Mouse (Mus musculus) MEL (cell line): ENCODE measurements at regions not wholly inside any gene's neighbourhood (a gene's known extent, or its start where the extent isn't known, plus 50 kb on each side); places are given as distances from the start of the nearest gene placed in this dataset.

Source experiments
- DNase-seq: peaks from one replicate; pipeline ENCODE4 v3.0.0; 2011; ENCODE audit warnings: low read depth, low spot score
- H3K27ac ChIP-seq: 2 replicates; pipeline ENCODE4 v1.5.1; 2012; ENCODE audit warnings: low read depth, mild to moderate bottlenecking, control low read depth, low read length, moderate library complexity; ENCODE audit not compliant: control insufficient read depth
- H3K27me3 ChIP-seq, 2 experiments: fragments of 150-350 bp in 1 of 2; sonication (generic) in 1 of 2; 2 replicates each; pipeline ENCODE4 v1.6.1; 2012; ENCODE audit warnings: low read length in 2 of 2, mild to moderate bottlenecking in 2 of 2, improper control_type of control experiment in 1 of 2, moderate library complexity in 1 of 2; ENCODE audit not compliant: insufficient read depth in 2 of 2, control insufficient read depth in 1 of 2
- H3K36me3 ChIP-seq, 2 experiments: 2 replicates each; pipeline ENCODE4 v1.6.1; 2012 to 2014; ENCODE audit warnings: low read length in 2 of 2, improper control_type of control experiment in 1 of 2, inconsistent platforms in 1 of 2, mild to moderate bottlenecking in 1 of 2; ENCODE audit not compliant: insufficient read depth in 2 of 2, control insufficient read depth in 1 of 2
- H3K4me1 ChIP-seq, 2 experiments: fragments of 150-350 bp in 1 of 2; sonication (generic) in 1 of 2; 2 replicates each; pipeline ENCODE4 v1.6.1; 2012; ENCODE audit warnings: low read length in 2 of 2, improper control_type of control experiment in 1 of 2, mild to moderate bottlenecking in 1 of 2; ENCODE audit not compliant: insufficient read depth in 2 of 2, control insufficient read depth in 1 of 2
- H3K4me3 ChIP-seq, 2 experiments: fragments of 150-350 bp in 1 of 2; sonication (generic) in 1 of 2; 2 replicates each; pipeline ENCODE4 v1.5.1; 2012; ENCODE audit warnings: low read depth in 2 of 2, low read length in 2 of 2, mild to moderate bottlenecking in 2 of 2, moderate library complexity in 2 of 2, control low read depth in 1 of 2, improper control_type of control experiment in 1 of 2; ENCODE audit not compliant: control insufficient read depth in 1 of 2, insufficient read depth in 1 of 2
- H3K79me2 ChIP-seq: 2 replicates; pipeline ENCODE4 v1.6.1; 2012; ENCODE audit warnings: mild to moderate bottlenecking, low read length, moderate library complexity; ENCODE audit not compliant: control insufficient read depth, poor library complexity, insufficient read depth
- H3K9ac ChIP-seq: 2 replicates; pipeline ENCODE4 v1.6.1; 2012; ENCODE audit warnings: low read depth, mild to moderate bottlenecking, control low read depth, low read length, moderate library complexity; ENCODE audit not compliant: control insufficient read depth, poor library complexity, severe bottlenecking
- H3K9me3 ChIP-seq: fragments of 150-350 bp; sonication (generic); replicated peaks from 2 replicates; pipeline ENCODE4 v1.6.1; 2012; ENCODE audit warnings: mild to moderate bottlenecking, low read length, improper control_type of control experiment, moderate library complexity; ENCODE audit not compliant: insufficient read depth
- BHLHE40 ChIP-seq: IDR thresholded peaks from 2 replicates; pipeline ENCODE4 v1.6.1; 2012; ENCODE audit warnings: low read depth, mild to moderate bottlenecking, inconsistent platforms, low read length, improper control_type of control experiment, borderline replicate concordance
- CHD1 ChIP-seq: IDR thresholded peaks from 2 replicates; pipeline ENCODE4 v1.6.1; 2012; ENCODE audit warnings: low read depth, mild to moderate bottlenecking, inconsistent platforms, low read length, improper control_type of control experiment
- CHD2 ChIP-seq: IDR thresholded peaks from 2 replicates; pipeline ENCODE4 v1.6.1; 2011; ENCODE audit warnings: low read length, improper control_type of control experiment
- ELF1 ChIP-seq: IDR thresholded peaks from 2 replicates; pipeline ENCODE4 v1.6.1; 2014; ENCODE audit warnings: low read depth, mild to moderate bottlenecking, inconsistent platforms, low read length, improper control_type of control experiment, moderate library complexity
- EP300 ChIP-seq, 2 experiments: IDR thresholded peaks; 2 replicates each; pipeline ENCODE4 v1.6.1; 2011; ENCODE audit warnings: improper control_type of control experiment in 2 of 2, low read length in 2 of 2, low read depth in 1 of 2, mild to moderate bottlenecking in 1 of 2
- ETS1 ChIP-seq: IDR thresholded peaks from 2 replicates; pipeline ENCODE4 v1.6.1; 2012; ENCODE audit warnings: low read depth, mild to moderate bottlenecking, inconsistent platforms, low read length, improper control_type of control experiment, moderate library complexity
- GABPA ChIP-seq: IDR thresholded peaks from 2 replicates; pipeline ENCODE4 v1.6.1; 2012; ENCODE audit warnings: low read depth, mild to moderate bottlenecking, inconsistent platforms, low read length, improper control_type of control experiment, moderate library complexity
- GATA1 ChIP-seq: IDR thresholded peaks from 2 replicates; pipeline ENCODE4 v1.6.1; 2011; ENCODE audit warnings: low read depth, low read length, improper control_type of control experiment
- HCFC1 ChIP-seq: IDR thresholded peaks from 2 replicates; pipeline ENCODE4 v1.6.1; 2012; ENCODE audit warnings: low read depth, mild to moderate bottlenecking, inconsistent platforms, low read length, improper control_type of control experiment, moderate library complexity
- MAX ChIP-seq: IDR thresholded peaks from 2 replicates; pipeline ENCODE4 v1.6.1; 2011; ENCODE audit warnings: low read length, improper control_type of control experiment
- MEF2A ChIP-seq: IDR thresholded peaks from 2 replicates; pipeline ENCODE4 v1.6.1; 2014; ENCODE audit warnings: low read depth, mild to moderate bottlenecking, inconsistent platforms, low read length, improper control_type of control experiment; ENCODE audit not compliant: poor library complexity, insufficient replicate concordance, severe bottlenecking; ENCODE audit errors: extremely low read depth
- MXI1 ChIP-seq: IDR thresholded peaks from 2 replicates; pipeline ENCODE4 v1.6.1; 2011; ENCODE audit warnings: mild to moderate bottlenecking, low read depth, low read length, improper control_type of control experiment
- MYB ChIP-seq: IDR thresholded peaks from 2 replicates; pipeline ENCODE4 v1.6.1; 2011; ENCODE audit warnings: mild to moderate bottlenecking, low read depth, low read length, improper control_type of control experiment
- POLR2A ChIP-seq, 2 experiments: IDR thresholded peaks; 2 replicates each; pipeline ENCODE4 v1.6.1; 2011 to 2012; ENCODE audit warnings: low read length in 2 of 2, mild to moderate bottlenecking in 2 of 2, control low read depth in 1 of 2, improper control_type of control experiment in 1 of 2, low read depth in 1 of 2, moderate library complexity in 1 of 2; ENCODE audit not compliant: control insufficient read depth in 1 of 2, insufficient read depth in 1 of 2, poor library complexity in 1 of 2
- POLR2AphosphoS2 ChIP-seq: IDR thresholded peaks from 2 replicates; pipeline ENCODE4 v1.6.1; 2011; ENCODE audit warnings: low read length, improper control_type of control experiment
- POLR2AphosphoS5 ChIP-seq: IDR thresholded peaks from 2 replicates; pipeline ENCODE4 v1.6.1; 2012; ENCODE audit warnings: low read depth, borderline replicate concordance, mild to moderate bottlenecking, inconsistent platforms, low read length, moderate library complexity, mixed read lengths
- RAD21 ChIP-seq: IDR thresholded peaks from 2 replicates; pipeline ENCODE4 v1.6.1; 2011; ENCODE audit warnings: mild to moderate bottlenecking, low read depth, low read length, improper control_type of control experiment
- SIN3A ChIP-seq: IDR thresholded peaks from 2 replicates; pipeline ENCODE4 v1.6.1; 2012; ENCODE audit warnings: low read length, improper control_type of control experiment, inconsistent platforms
- SMC3 ChIP-seq: IDR thresholded peaks from 2 replicates; pipeline ENCODE4 v1.6.1; 2011; ENCODE audit warnings: low read depth, low read length, improper control_type of control experiment
- TBP ChIP-seq: IDR thresholded peaks from 2 replicates; pipeline ENCODE4 v1.8.0; 2011; ENCODE audit warnings: low read depth, low read length, improper control_type of control experiment
- TCF12 ChIP-seq: IDR thresholded peaks from 2 replicates; pipeline ENCODE4 v1.6.1; 2014; ENCODE audit warnings: low read depth, mild to moderate bottlenecking, inconsistent platforms, low read length, improper control_type of control experiment, moderate library complexity
- USF1 ChIP-seq: IDR thresholded peaks from 2 replicates; pipeline ENCODE4 v1.6.1; 2014; ENCODE audit warnings: low read depth, mild to moderate bottlenecking, inconsistent platforms, low read length, improper control_type of control experiment, moderate library complexity
- USF2 ChIP-seq, 2 experiments: IDR thresholded peaks; 2 replicates each; pipeline ENCODE4 v1.6.1; 2011 to 2012; ENCODE audit warnings: improper control_type of control experiment in 2 of 2, low read length in 2 of 2, borderline replicate concordance in 1 of 2, inconsistent platforms in 1 of 2, low read depth in 1 of 2, mild to moderate bottlenecking in 1 of 2; ENCODE audit not compliant: insufficient read depth in 1 of 2
- ZKSCAN1 ChIP-seq: IDR thresholded peaks from 2 replicates; pipeline ENCODE4 v1.6.1; 2012; ENCODE audit warnings: low read depth, mild to moderate bottlenecking, inconsistent platforms, low read length, improper control_type of control experiment, moderate library complexity
- ZMIZ1 ChIP-seq: IDR thresholded peaks from 2 replicates; pipeline ENCODE4 v1.6.1; 2012; ENCODE audit warnings: low read depth, mild to moderate bottlenecking, inconsistent platforms, low read length, improper control_type of control experiment, moderate library complexity
- ZNF384 ChIP-seq: IDR thresholded peaks from 2 replicates; pipeline ENCODE4 v1.6.1; 2012; ENCODE audit warnings: low read depth, mild to moderate bottlenecking, inconsistent platforms, low read length, improper control_type of control experiment

DNA sequence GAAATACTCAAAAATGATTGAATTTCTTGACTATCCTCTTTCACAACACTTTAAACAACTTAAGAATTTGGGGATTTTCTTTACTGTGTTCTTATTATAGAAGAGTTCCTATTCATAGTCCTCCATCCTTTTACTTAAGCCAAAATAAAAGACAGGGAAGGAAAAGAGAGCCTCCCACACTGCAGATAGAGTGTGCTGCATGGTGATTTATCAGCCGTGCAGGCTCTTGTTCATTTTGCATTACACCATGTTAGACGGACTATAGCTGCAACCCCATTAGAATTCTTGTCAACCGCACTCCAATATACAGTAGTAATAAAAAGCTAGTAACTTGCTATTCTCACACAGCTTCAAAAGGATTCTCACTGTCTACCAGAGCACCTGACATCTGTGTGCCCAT is 74.8 kb downstream of the Kcne4 start:
- Histone ChIP-seq H3K9me3 (no peaks in the 10 kb centered on the region), H3K4me1 (no peaks in the 10 kb centered on the region), H3K27me3 (no peaks in the 10 kb centered on the region), H3K27ac (no peak overlapping the region), H3K79me2 (no peaks in the 10 kb centered on the region), H3K4me3 (no peak overlapping the region), H3K36me3 (no peaks in the 10 kb centered on the region), H3K9ac (no peak overlapping the region)
- TF ChIP-seq ELF1 (no peak), GATA1 (no peak), SMC3 (no peak), EP300 (IDR thresholded peaks at IDR 0.05; ENCODE audit: low read depth in 1 of 2, low read length in 2 of 2) (no peak), HCFC1 (no peak), MEF2A (no peak), CHD2 (no peak), POLR2A (IDR thresholded peaks at IDR 0.05; ENCODE audit: control insufficient read depth in 1 of 2, insufficient read depth in 1 of 2, low read depth in 1 of 2, low read length in 2 of 2, poor library complexity in 1 of 2) (no peak)
- DNase-seq = no peak

DNA sequence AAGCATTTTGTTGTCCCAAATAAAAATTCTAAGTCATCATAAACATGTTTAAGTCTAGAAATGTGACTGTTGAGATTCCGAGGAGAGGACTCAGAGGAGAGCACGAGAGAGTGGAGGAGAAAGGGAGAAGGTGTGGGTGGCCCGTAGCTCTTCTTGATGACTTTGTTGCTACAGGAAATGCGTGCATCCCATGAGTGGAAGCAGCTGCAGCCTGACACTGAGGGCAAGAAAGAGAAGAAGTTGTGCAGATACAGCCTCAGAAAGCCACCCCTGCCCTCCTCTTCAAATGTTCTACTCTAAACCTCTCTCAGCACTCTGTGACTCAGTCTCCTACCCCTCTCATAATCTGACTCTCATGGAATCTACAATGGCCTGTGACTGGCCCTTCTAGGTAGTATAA is 77.7 kb downstream of the Kcne4 start:
- no peaks in the 10 kb centered on the region for H3K36me3 ChIP-seq
- TF ChIP-seq USF1 (no peak), ZMIZ1 (no peak), POLR2AphosphoS5 (no peak), POLR2AphosphoS2 (no peak), SMC3 (no peak), BHLHE40 (no peak), MYB (no peak), USF2 (IDR thresholded peaks at IDR 0.05; ENCODE audit: borderline replicate concordance in 1 of 2, insufficient read depth in 1 of 2, low read depth in 1 of 2, low read length in 2 of 2) (no peak), CHD1 (no peak), TCF12 (no peak), RAD21 (no peak), TBP (no peak), MEF2A (no peak), MAX (no peak), ETS1 (no peak), ZKSCAN1 (no peak), MXI1 (no peak), ZNF384 (no peak), GABPA (no peak), SIN3A (no peak)
- TF ChIP-seq, all 39 proteins: peak for 0
- no peaks in the 10 kb centered on the region for H3K4me1 ChIP-seq
- no peak for DNase-seq
- no peak overlapping the region for H3K4me3 ChIP-seq
- no peak overlapping the region for H3K9ac ChIP-seq
- no peaks in the 10 kb centered on the region for H3K27me3 ChIP-seq
- H3K9me3 ChIP-seq = no peaks in the 10 kb centered on the region
- no peaks in the 10 kb centered on the region for H3K79me2 ChIP-seq
- no peak overlapping the region for H3K27ac ChIP-seq
